Mouse (Mus musculus): ENCODE results near the gene Aldh2.

DNA sequence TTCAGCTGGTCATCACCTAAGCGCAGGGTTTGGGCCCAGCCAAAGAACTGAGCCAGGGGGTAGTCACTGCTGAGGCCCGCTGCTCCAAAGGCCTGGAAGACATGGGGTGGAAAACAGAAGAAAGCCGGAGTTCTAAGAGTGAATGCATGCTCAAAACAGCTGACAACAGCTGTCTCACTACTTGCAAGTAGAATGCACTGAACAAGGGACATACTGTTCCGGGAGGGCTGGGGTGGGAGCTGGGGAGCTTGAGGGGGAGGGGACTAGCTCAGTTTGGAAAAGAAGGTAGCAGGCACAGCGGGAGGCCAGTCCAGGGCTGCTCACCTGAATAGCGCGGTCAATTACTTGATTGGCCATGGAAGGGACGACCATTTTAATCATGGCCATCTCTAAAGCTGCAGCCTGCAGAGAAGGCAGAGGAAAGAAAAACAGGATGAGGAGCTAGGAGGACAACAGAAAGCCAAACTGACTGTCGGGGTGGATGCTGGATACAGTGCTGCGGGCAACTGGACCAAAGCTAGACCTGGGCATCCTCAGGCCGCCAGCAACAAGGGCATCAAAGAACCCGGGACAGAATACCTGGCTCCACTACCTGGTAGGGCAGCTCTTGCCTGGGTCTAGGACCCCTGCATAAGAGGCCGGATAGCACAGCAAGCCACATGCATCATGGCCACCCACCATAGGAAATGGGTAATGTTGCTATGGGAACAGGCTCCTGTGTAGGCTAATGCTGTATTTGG is 5.4 kb upstream of the Aldh2 start:
- no peak for TF ChIP-seq CTCF (IDR thresholded peaks at IDR 0.05; ENCODE audit: insufficient read depth, low read depth, low read length)
- TF ChIP-seq POLR2A (IDR thresholded peaks at IDR 0.05; ENCODE audit: insufficient read depth, low read depth, low read length) = no peak
